Mouse (Mus musculus) lung, embryonic 14.5 days (tissue): ENCODE data around the gene Hdac11. TPM values are rescaled to one million over a fixed set of nuclear protein-coding genes. Genes with fewer than 3 reads are reported as not detected.

Source experiments
- ATAC-seq: fragments of 200-750 bp; cut with Nextera tagmentation; 2 replicates; pipeline ENCODE4 v1.8.0; 2017; ENCODE audit warnings: mild to moderate bottlenecking, moderate TSS enrichment, moderate library complexity; ENCODE audit not compliant: insufficient read depth
- DNase-seq: peaks from one replicate; pipeline ENCODE4 v3.0.0-alpha.2; 2015
- H3K27ac ChIP-seq: fragments of 300-500 bp; sonication (generic); 2 replicates; pipeline ENCODE4 v1.5.1; 2014; ENCODE audit warnings: low read depth, mild to moderate bottlenecking, moderate library complexity
- H3K27me3 ChIP-seq: fragments of 300-500 bp; sonication (generic); 2 replicates; pipeline ENCODE4 v1.6.1; 2014; ENCODE audit warnings: low read length, control low read depth; ENCODE audit not compliant: insufficient read depth
- H3K36me3 ChIP-seq: fragments of 300-500 bp; sonication (generic); 2 replicates; pipeline ENCODE4 v1.6.1; 2014; ENCODE audit warnings: control low read depth; ENCODE audit not compliant: insufficient read depth
- H3K4me1 ChIP-seq: fragments of 300-500 bp; sonication (generic); 2 replicates; pipeline ENCODE4 v1.6.1; 2014; ENCODE audit warnings: antibody characterized with exemption, control low read depth; ENCODE audit not compliant: insufficient read depth
- H3K4me2 ChIP-seq: fragments of 300-500 bp; sonication (generic); 2 replicates; pipeline ENCODE4 v1.6.1; 2014; ENCODE audit warnings: mild to moderate bottlenecking
- H3K4me3 ChIP-seq: fragments of 300-500 bp; sonication (generic); 2 replicates; pipeline ENCODE4 v1.5.1; 2014; ENCODE audit warnings: low read depth, low read length
- H3K9ac ChIP-seq: fragments of 300-500 bp; sonication (generic); 2 replicates; pipeline ENCODE4 v1.6.1; 2014
- H3K9me3 ChIP-seq: fragments of 300-500 bp; sonication (generic); 2 replicates; pipeline ENCODE4 v1.6.1; 2016; ENCODE audit warnings: low read depth, low read length, control low read depth
- CTCF ChIP-seq: IDR thresholded peaks from 2 replicates; pipeline ENCODE4 v1.5.1; 2016; ENCODE audit warnings: antibody characterized with exemption, low read depth
- WGBS: fragments of 180-500 bp; shearing (Covaris S2); extraction: QIAGEN DNeasy Blood & Tissue Kit; methylation state at CpG from one replicate; pipeline ENCODE4 v1.1.7; 2014; 5-methylcytosine and 5-hydroxymethylcytosine counted together
- polyA plus RNA-seq: library from polyadenylated mRNA; unstranded; fragments of >200 nt; fragmentation: Nextera tagmentation; extraction: Ambion mirVana; gene quantifications from 2 replicates; pipeline ENCODE4 v1.2.1, GENCODE M21; 2014

The Hdac11 gene
- polyA plus RNA-seq, 1 experiment from 2014 or later = 8.1 TPM

- no peak for ATAC-seq
- WGBS = 70% methylated on average over 4 of the region's 4 CpGs
- Histone ChIP-seq H3K27ac (no peak overlapping the region), H3K27me3 (no peaks in the 10 kb centered on the region), H3K4me3 (no peak overlapping the region), H3K36me3 (no peaks in the 10 kb centered on the region), H3K4me1 (no peaks in the 10 kb centered on the region), H3K9me3 (no peaks in the 10 kb centered on the region), H3K9ac (no peak overlapping the region), H3K4me2 (no peak overlapping the region)
- TF ChIP-seq CTCF = no peak
- no peak for DNase-seq
Measured at GRCm38 (mm10) chr6:91182075-91182490, 25.6 kb downstream of the Hdac11 start.

GRCm38 (mm10) chr6:91183041-91183440 is 26.6 kb downstream of the Hdac11 start:
- H3K4me2 ChIP-seq = no peak overlapping the region
- no peak overlapping the region for H3K27ac ChIP-seq
- ATAC-seq = no peak
- no peak for TF ChIP-seq CTCF
- no peak overlapping the region for H3K9ac ChIP-seq
- no peaks in the 10 kb centered on the region for H3K27me3 ChIP-seq
- no peak for DNase-seq
- no peaks in the 10 kb centered on the region for H3K36me3 ChIP-seq
- H3K4me3 ChIP-seq = no peak overlapping the region
- no peaks in the 10 kb centered on the region for H3K4me1 ChIP-seq
- WGBS = 25% methylated on average over 1 of the region's 1 CpGs
- H3K9me3 ChIP-seq = no peaks in the 10 kb centered on the region

GRCm38 (mm10) chr6:91183980-91184379 is 27.5 kb downstream of the Hdac11 start:
- Histone ChIP-seq H3K4me1 (no peaks in the 10 kb centered on the region), H3K27me3 (no peaks in the 10 kb centered on the region), H3K9me3 (no peaks in the 10 kb centered on the region), H3K27ac (no peak overlapping the region), H3K4me2 (no peak overlapping the region), H3K36me3 (no peaks in the 10 kb centered on the region), H3K9ac (no peak overlapping the region), H3K4me3 (no peak overlapping the region)
- ATAC-seq = no peak
- no peak for TF ChIP-seq CTCF
- whole genome bisulfite sequencing = 50% methylated on average over 2 of the region's 2 CpGs
- no peak for DNase-seq

GRCm38 (mm10) chr6:91184776-91185175 is 28.3 kb downstream of the Hdac11 start:
- ATAC-seq (no peak), DNase-seq (no peak)
- TF ChIP-seq CTCF = no peak
- Histone ChIP-seq H3K9ac (no peak overlapping the region), H3K27me3 (no peaks in the 10 kb centered on the region), H3K4me3 (no peak overlapping the region), H3K4me2 (no peak overlapping the region), H3K9me3 (no peaks in the 10 kb centered on the region), H3K4me1 (no peaks in the 10 kb centered on the region), H3K36me3 (no peaks in the 10 kb centered on the region), H3K27ac (no peak overlapping the region)
- 62% methylated on average over 3 of the region's 3 CpGs for WGBS

GRCm38 (mm10) chr6:91185502-91185901 is 29.0 kb downstream of the Hdac11 start:
- Histone ChIP-seq H3K9ac (no peak overlapping the region), H3K4me2 (no peak overlapping the region), H3K36me3 (no peaks in the 10 kb centered on the region), H3K27me3 (no peaks in the 10 kb centered on the region), H3K9me3 (no peaks in the 10 kb centered on the region), H3K4me1 (no peaks in the 10 kb centered on the region), H3K27ac (no peak overlapping the region), H3K4me3 (no peak overlapping the region)
- no peak for ATAC-seq
- DNase-seq = no peak
- no peak for TF ChIP-seq CTCF
- WGBS = 70% methylated on average over 5 of the region's 5 CpGs

- no peak overlapping the region for H3K9ac ChIP-seq
- H3K4me2 ChIP-seq = no peak overlapping the region
- no peaks in the 10 kb centered on the region for H3K36me3 ChIP-seq
- no peak for ATAC-seq
- H3K27ac ChIP-seq = no peak overlapping the region
- no peaks in the 10 kb centered on the region for H3K9me3 ChIP-seq
- no peak for DNase-seq
- 54% methylated on average over 4 of the region's 4 CpGs for WGBS
- no peak overlapping the region for H3K4me3 ChIP-seq
- TF ChIP-seq CTCF = peak; percentile 69
- no peaks in the 10 kb centered on the region for H3K27me3 ChIP-seq
- no peaks in the 10 kb centered on the region for H3K4me1 ChIP-seq
Measured at GRCm38 (mm10) chr6:91186161-91186931, 29.9 kb downstream of the Hdac11 start.

- WGBS = 66% methylated on average over 6 of the region's 6 CpGs
- no peaks in the 10 kb centered on the region for H3K36me3 ChIP-seq
- no peaks in the 10 kb centered on the region for H3K9me3 ChIP-seq
- no peak overlapping the region for H3K9ac ChIP-seq
- ATAC-seq (no peak), DNase-seq (no peak)
- H3K4me3 ChIP-seq = no peak overlapping the region
- TF ChIP-seq CTCF = no peak
- H3K4me1 ChIP-seq = no peaks in the 10 kb centered on the region
- no peak overlapping the region for H3K4me2 ChIP-seq
- H3K27ac ChIP-seq = no peak overlapping the region
- H3K27me3 ChIP-seq = no peaks in the 10 kb centered on the region
Measured at GRCm38 (mm10) chr6:91186934-91187333, 30.5 kb downstream of the Hdac11 start.
